Mouse (Mus musculus) layer of hippocampus, adult 8-10 months (tissue): Measurements from ENCODE around the gene Enkd1. TPM values are rescaled to one million over a fixed set of nuclear protein-coding genes. Genes with fewer than 3 reads are reported as not detected.

Experiments used
- DNase-seq, 2 experiments: peaks; one replicate each; pipeline ENCODE4 v3.0.0; 2022; ENCODE audit warnings: low spot score in 2 of 2
- total RNA-seq, 4 experiments: library from RNA; stranded (reverse); gene quantifications; 2 replicates each; pipeline ENCODE4 v1.2.4; 2022

Enkd1 gene
- total RNA-seq, 4 experiments from 2014 or later: 10.7 to 11.7 (median 11.0) TPM

DNA sequence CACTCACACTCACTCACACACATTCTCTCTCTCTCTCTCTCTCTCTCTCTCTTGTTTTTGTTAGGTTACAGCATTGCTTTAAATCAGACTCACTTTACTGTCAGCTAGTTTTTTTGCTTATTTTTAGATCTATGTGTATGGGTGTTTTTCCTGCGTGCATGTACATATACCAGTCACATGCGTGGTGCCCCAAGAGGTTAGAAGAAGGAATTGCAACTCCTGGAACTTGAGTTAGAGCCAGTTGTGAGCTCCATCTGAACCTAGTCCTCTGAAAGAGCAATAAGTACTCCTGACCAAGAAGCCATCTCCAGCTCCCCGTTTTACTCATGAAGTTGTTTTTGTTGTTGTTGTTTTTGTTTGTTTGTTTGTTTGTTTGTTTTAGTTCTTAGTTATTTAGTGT lies 46.8 kb downstream of the Enkd1 start:
- DNase-seq: no peak

DNA sequence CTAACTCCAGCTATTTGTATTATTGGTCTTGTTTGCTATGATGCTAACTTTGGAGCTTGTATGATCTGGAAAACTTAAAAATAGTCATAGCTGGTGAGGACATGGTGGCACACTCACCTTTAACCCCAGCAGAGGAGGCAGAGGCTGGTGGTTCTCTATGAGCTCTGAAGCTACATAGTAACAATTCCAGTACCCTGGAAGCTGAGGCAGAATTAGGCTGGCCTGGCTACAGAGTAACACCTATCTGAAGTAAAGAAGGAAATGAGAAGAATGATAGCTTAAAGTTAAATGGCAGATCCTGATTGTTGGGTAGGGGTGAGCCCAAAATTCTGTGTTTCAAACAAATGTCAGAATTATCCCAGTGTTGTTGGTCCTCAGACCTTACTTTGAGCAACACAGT lies 50.4 kb downstream of the Enkd1 start:
- no peak for DNase-seq

Other genes starting within 250 kb of the Enkd1 start
- gene Tppp3, start 236.7 kb downstream of the Enkd1 start, total RNA-seq: 10 to 100 TPM; 42.2 to 55.5 (median 47.9) TPM
- gene Zdhhc1, start 211.3 kb downstream of the Enkd1 start, total RNA-seq: 10 to 100 TPM; 35.1 to 41.2 (median 40.8) TPM
- not detected for gene Hsd11b2, start 189.5 kb downstream of the Enkd1 start, total RNA-seq
- gene Atp6v0d1, start 142.2 kb downstream of the Enkd1 start, total RNA-seq: 100 to 1,000 TPM; 258 to 301 (median 285) TPM
- 10 to 100 TPM; 75.4 to 83.7 (median 81.8) TPM for gene Ripor1, start 103.0 kb downstream of the Enkd1 start, total RNA-seq
- gene Ctcf, start 71.6 kb downstream of the Enkd1 start, total RNA-seq: 10 to 100 TPM; 67.5 to 77.9 (median 71.5) TPM
- gene Agrp, start 70.8 kb downstream of the Enkd1 start, total RNA-seq: under 1 TPM in 1 of 4 experiments, not detected in 3; 0.79 TPM
- 10 to 100 TPM; 61.2 to 71.3 (median 68.4) TPM for gene Carmil2, start 21.9 kb downstream of the Enkd1 start, total RNA-seq
- gene Acd, start 7.1 kb downstream of the Enkd1 start, total RNA-seq: 10 to 100 TPM; 42.1 to 47.0 (median 43.1) TPM
- 10 to 100 TPM; 29.4 to 33.7 (median 32.5) TPM for gene Pard6a, start 7.1 kb downstream of the Enkd1 start, total RNA-seq
- under 1 TPM; 0.41 to 0.78 (median 0.45) TPM for gene 4933405L10Rik, start 555 bp downstream of the Enkd1 start, total RNA-seq
- 10 to 100 TPM; 17.8 to 21.3 (median 19.8) TPM for gene Gfod2, start 50.5 kb upstream of the Enkd1 start, total RNA-seq
- 10 to 100 TPM; 24.0 to 28.4 (median 26.2) TPM for gene Ranbp10, start 119.1 kb upstream of the Enkd1 start, total RNA-seq
- under 1 TPM in 3 of 4 experiments, not detected in 1; 0.18 to 0.49 (median 0.31) TPM for gene Tsnaxip1, start 119.5 kb upstream of the Enkd1 start, total RNA-seq
- gene Cenpt, start 145.1 kb upstream of the Enkd1 start, total RNA-seq: 10 to 100 TPM; 11.6 to 18.5 (median 14.0) TPM
- gene Thap11, start 146.9 kb upstream of the Enkd1 start, total RNA-seq: 10 to 100 TPM; 36.4 to 39.7 (median 38.3) TPM
- 10 to 100 TPM; 12.8 to 36.2 (median 22.6) TPM for gene Nutf2, start 152.4 kb upstream of the Enkd1 start, total RNA-seq
- gene Edc4, start 172.7 kb upstream of the Enkd1 start, total RNA-seq: 10 to 100 TPM; 65.0 to 72.8 (median 69.3) TPM
- gene Nrn1l, start 185.4 kb upstream of the Enkd1 start, total RNA-seq: 1 to 10 TPM in 2 of 4 experiments, under 1 TPM in 1, not detected in 1; 0.92 to 2.9 (median 2.7) TPM
- gene Pskh1, start 192.2 kb upstream of the Enkd1 start, total RNA-seq: 1 to 10 TPM; 7.5 to 9.6 (median 9.1) TPM
- gene Ctrl, start 225.7 kb upstream of the Enkd1 start, total RNA-seq: 1 to 10 TPM in 1 of 4 experiments, under 1 TPM in 3; 0.74 to 2.0 (median 0.82) TPM
- gene Psmb10, start 230.2 kb upstream of the Enkd1 start, total RNA-seq: 10 to 100 TPM; 59.9 to 90.3 (median 75.5) TPM
- gene Lcat, start 235.2 kb upstream of the Enkd1 start, total RNA-seq: 10 to 100 TPM; 30.9 to 47.5 (median 35.4) TPM